Mouse (Mus musculus) cerebellum, postnatal 10 days (tissue): Measurements from ENCODE around the gene Isca1.
"Not testable (repeated sequence)": the region's sequence is repeated elsewhere in the genome, so short reads cannot be mapped to it uniquely, and the experiment has no call there.

Experiments used
- DNase-seq, 2 experiments: peaks; one replicate each; pipeline ENCODE4 v3.0.0; 2021; ENCODE audit warnings: mixed read lengths in 2 of 2

Isca1 gene

GRCm38 (mm10) chr13:59769296-59770163, at the start of gene Isca1:
TSS of gene Isca1 (minus strand) at chr13:59769810.
- peak; percentile 99 to 100 for DNase-seq

- no peak for DNase-seq
Observed at GRCm38 (mm10) chr13:59817352-59817751, 47.7 kb upstream of the Isca1 start.

GRCm38 (mm10) chr13:59814109-59814591, 44.5 kb upstream of the Isca1 start:
- no peak for DNase-seq

GRCm38 (mm10) chr13:59811581-59811980, 42.0 kb upstream of the Isca1 start:
- no peak for DNase-seq

GRCm38 (mm10) chr13:59801000-59801399, 31.4 kb upstream of the Isca1 start:
- DNase-seq: peak; percentile 34 to 51

GRCm38 (mm10) chr13:59800077-59800476, 30.5 kb upstream of the Isca1 start:
- DNase-seq: no peak

GRCm38 (mm10) chr13:59798306-59798705, 28.7 kb upstream of the Isca1 start:
- DNase-seq: no peak

GRCm38 (mm10) chr13:59796466-59796848, 26.8 kb upstream of the Isca1 start:
- DNase-seq: no peak

- no peak for DNase-seq
Observed at GRCm38 (mm10) chr13:59795807-59796465, 26.3 kb upstream of the Isca1 start.

- peak; percentile 28 to 35 for DNase-seq
Observed at GRCm38 (mm10) chr13:59794786-59795185, 25.2 kb upstream of the Isca1 start.

- no peak for DNase-seq
Observed at GRCm38 (mm10) chr13:59782145-59782544, 12.5 kb upstream of the Isca1 start, which contains the start of gene Gm49354. TSS of gene Gm49354 (minus strand) at chr13:59782245.

- not testable (repeated sequence) for DNase-seq
Observed at GRCm38 (mm10) chr13:59779744-59780264, 10.2 kb upstream of the Isca1 start.

GRCm38 (mm10) chr13:59779213-59779612, 9.6 kb upstream of the Isca1 start:
- peak in 1 of 2 experiments; percentile 17 for DNase-seq

- DNase-seq: no peak
Observed at GRCm38 (mm10) chr13:59775168-59775567, 5.6 kb upstream of the Isca1 start.

- peak; percentile 72 to 76 for DNase-seq
Observed at GRCm38 (mm10) chr13:59771257-59771656, 1.6 kb upstream of the Isca1 start.

GRCm38 (mm10) chr13:59770847-59771246, 1.2 kb upstream of the Isca1 start:
- DNase-seq: peak; percentile 21 to 39

GRCm38 (mm10) chr13:59770164-59770562, 553 bp upstream of the Isca1 start:
- DNase-seq: peak; percentile 92 to 93

- DNase-seq: no peak
Observed at GRCm38 (mm10) chr13:59768531-59768930, 1.1 kb downstream of the Isca1 start.

- DNase-seq: no peak
Observed at GRCm38 (mm10) chr13:59766786-59767515, 2.7 kb downstream of the Isca1 start.

- DNase-seq: no peak
Observed at GRCm38 (mm10) chr13:59762791-59763190, 6.8 kb downstream of the Isca1 start.

GRCm38 (mm10) chr13:59756906-59757305, 12.7 kb downstream of the Isca1 start:
- DNase-seq: no peak

GRCm38 (mm10) chr13:59750310-59750709, 19.3 kb downstream of the Isca1 start:
- no peak for DNase-seq

- DNase-seq: peak; percentile 40 to 44
Observed at GRCm38 (mm10) chr13:59746711-59747110, 22.9 kb downstream of the Isca1 start, which contains the start of gene 1700014D04Rik. TSS of gene 1700014D04Rik (minus strand) at chr13:59746752.
